Mouse (Mus musculus): ENCODE measurements at regions not wholly inside any gene's neighbourhood (a gene's known extent, or its start where the extent isn't known, plus 50 kb on each side); places are given as distances from the start of the nearest gene placed in this dataset.

- 88% methylated on average over 6 of the region's 6 CpGs for WGBS
- no peak for DNase-seq (ENCODE audit: low read depth in 1 of 2, low spot score in 2 of 2)
- H3K4me3 ChIP-seq (ENCODE audit: extremely low read depth, insufficient read depth, insufficient read length): no peak overlapping the region
- H3K36me3 ChIP-seq (ENCODE audit: control insufficient read depth, insufficient read depth, low read length): no peaks in the 10 kb centered on the region
- no peaks in the 10 kb centered on the region for H3K4me1 ChIP-seq (ENCODE audit: control insufficient read depth, insufficient read depth, insufficient read length)
- no peaks in the 10 kb centered on the region for H3K27me3 ChIP-seq (ENCODE audit: control insufficient read depth, insufficient read depth, low read length)
- H3K27ac ChIP-seq (ENCODE audit: insufficient read depth, low read length): no peak overlapping the region
- TF ChIP-seq POLR2A (IDR thresholded peaks at IDR 0.05; ENCODE audit: low read depth, low read length): no peak
- no peak for TF ChIP-seq CTCF (IDR thresholded peaks at IDR 0.05; ENCODE audit: extremely low read depth, insufficient read depth, insufficient read length, insufficient replicate concordance)
Observed at GRCm38 (mm10) chr12:92193934-92194685, 345.2 kb upstream of the Sel1l start.

GRCm38 (mm10) chr12:92193199-92193933 lies 344.4 kb upstream of the Sel1l start:
- 88% methylated on average over 8 of the region's 8 CpGs for WGBS
- Histone ChIP-seq H3K27ac (ENCODE audit: insufficient read depth, low read length) (no peak overlapping the region), H3K4me1 (ENCODE audit: control insufficient read depth, insufficient read depth, insufficient read length) (no peaks in the 10 kb centered on the region), H3K36me3 (ENCODE audit: control insufficient read depth, insufficient read depth, low read length) (no peaks in the 10 kb centered on the region), H3K4me3 (ENCODE audit: extremely low read depth, insufficient read depth, insufficient read length) (no peak overlapping the region), H3K27me3 (ENCODE audit: control insufficient read depth, insufficient read depth, low read length) (no peaks in the 10 kb centered on the region)
- TF ChIP-seq CTCF (IDR thresholded peaks at IDR 0.05; ENCODE audit: extremely low read depth, insufficient read depth, insufficient read length, insufficient replicate concordance) (no peak), POLR2A (IDR thresholded peaks at IDR 0.05; ENCODE audit: low read depth, low read length) (no peak)
- no peak for DNase-seq (ENCODE audit: low read depth in 1 of 2, low spot score in 2 of 2)

- no peak for DNase-seq (ENCODE audit: low read depth in 1 of 2, low spot score in 2 of 2)
- Histone ChIP-seq H3K4me3 (ENCODE audit: extremely low read depth, insufficient read depth, insufficient read length) (no peak overlapping the region), H3K27ac (ENCODE audit: insufficient read depth, low read length) (no peak overlapping the region), H3K4me1 (ENCODE audit: control insufficient read depth, insufficient read depth, insufficient read length) (no peaks in the 10 kb centered on the region), H3K36me3 (ENCODE audit: control insufficient read depth, insufficient read depth, low read length) (no peaks in the 10 kb centered on the region), H3K27me3 (ENCODE audit: control insufficient read depth, insufficient read depth, low read length) (no peaks in the 10 kb centered on the region)
- TF ChIP-seq POLR2A (IDR thresholded peaks at IDR 0.05; ENCODE audit: low read depth, low read length): no peak
- no peak for TF ChIP-seq CTCF (IDR thresholded peaks at IDR 0.05; ENCODE audit: extremely low read depth, insufficient read depth, insufficient read length, insufficient replicate concordance)
Observed at GRCm38 (mm10) chr12:92189022-92189421, 340.1 kb upstream of the Sel1l start.

GRCm38 (mm10) chr12:92187133-92187482 lies 338.2 kb upstream of the Sel1l start:
- DNase-seq (ENCODE audit: low read depth in 1 of 2, low spot score in 2 of 2): no peak
- Histone ChIP-seq H3K4me1 (ENCODE audit: control insufficient read depth, insufficient read depth, insufficient read length) (no peaks in the 10 kb centered on the region), H3K27ac (ENCODE audit: insufficient read depth, low read length) (no peak overlapping the region), H3K36me3 (ENCODE audit: control insufficient read depth, insufficient read depth, low read length) (no peaks in the 10 kb centered on the region), H3K27me3 (ENCODE audit: control insufficient read depth, insufficient read depth, low read length) (no peaks in the 10 kb centered on the region), H3K4me3 (ENCODE audit: extremely low read depth, insufficient read depth, insufficient read length) (no peak overlapping the region)
- WGBS: 77% methylated on average over 2 of the region's 2 CpGs
- no peak for TF ChIP-seq POLR2A (IDR thresholded peaks at IDR 0.05; ENCODE audit: low read depth, low read length)

- Histone ChIP-seq H3K4me1 (ENCODE audit: control insufficient read depth, insufficient read depth, insufficient read length) (no peaks in the 10 kb centered on the region), H3K36me3 (ENCODE audit: control insufficient read depth, insufficient read depth, low read length) (no peaks in the 10 kb centered on the region), H3K27ac (ENCODE audit: insufficient read depth, low read length) (no peak overlapping the region), H3K27me3 (ENCODE audit: control insufficient read depth, insufficient read depth, low read length) (no peaks in the 10 kb centered on the region), H3K4me3 (ENCODE audit: extremely low read depth, insufficient read depth, insufficient read length) (no peak overlapping the region)
- WGBS: 80% methylated on average over 6 of the region's 6 CpGs
- DNase-seq (ENCODE audit: low read depth in 1 of 2, low spot score in 2 of 2): no peak
- TF ChIP-seq CTCF (IDR thresholded peaks at IDR 0.05; ENCODE audit: extremely low read depth, insufficient read depth, insufficient read length, insufficient replicate concordance) (no peak), POLR2A (IDR thresholded peaks at IDR 0.05; ENCODE audit: low read depth, low read length) (no peak)
Observed at GRCm38 (mm10) chr12:92186448-92187132, 337.6 kb upstream of the Sel1l start.

- Histone ChIP-seq H3K4me1 (ENCODE audit: control insufficient read depth, insufficient read depth, insufficient read length) (no peaks in the 10 kb centered on the region), H3K27ac (ENCODE audit: insufficient read depth, low read length) (no peak overlapping the region), H3K4me3 (ENCODE audit: extremely low read depth, insufficient read depth, insufficient read length) (no peak overlapping the region), H3K36me3 (ENCODE audit: control insufficient read depth, insufficient read depth, low read length) (no peaks in the 10 kb centered on the region), H3K27me3 (ENCODE audit: control insufficient read depth, insufficient read depth, low read length) (no peaks in the 10 kb centered on the region)
- no peak for TF ChIP-seq POLR2A (IDR thresholded peaks at IDR 0.05; ENCODE audit: low read depth, low read length)
- TF ChIP-seq CTCF (IDR thresholded peaks at IDR 0.05; ENCODE audit: extremely low read depth, insufficient read depth, insufficient read length, insufficient replicate concordance): no peak
- no peak for DNase-seq (ENCODE audit: low read depth in 1 of 2, low spot score in 2 of 2)
- 81% methylated on average over 5 of the region's 5 CpGs for WGBS
Observed at GRCm38 (mm10) chr12:92179292-92179691, 330.3 kb upstream of the Sel1l start.

- DNase-seq (ENCODE audit: low read depth in 1 of 2, low spot score in 2 of 2): no peak
- no peaks in the 10 kb centered on the region for H3K27me3 ChIP-seq (ENCODE audit: control insufficient read depth, insufficient read depth, low read length)
- TF ChIP-seq POLR2A (IDR thresholded peaks at IDR 0.05; ENCODE audit: low read depth, low read length) (no peak), CTCF (IDR thresholded peaks at IDR 0.05; ENCODE audit: extremely low read depth, insufficient read depth, insufficient read length, insufficient replicate concordance) (no peak)
- no peaks in the 10 kb centered on the region for H3K4me1 ChIP-seq (ENCODE audit: control insufficient read depth, insufficient read depth, insufficient read length)
- H3K27ac ChIP-seq (ENCODE audit: insufficient read depth, low read length): no peak overlapping the region
- no peak overlapping the region for H3K4me3 ChIP-seq (ENCODE audit: extremely low read depth, insufficient read depth, insufficient read length)
- H3K36me3 ChIP-seq (ENCODE audit: control insufficient read depth, insufficient read depth, low read length): no peaks in the 10 kb centered on the region
Observed at GRCm38 (mm10) chr12:92156726-92157125, 307.8 kb upstream of the Sel1l start.
